Mouse (Mus musculus) hindbrain, postnatal 0 days (tissue): ENCODE results near the gene P2ry6. TPM values are rescaled to one million over a fixed set of nuclear protein-coding genes. Genes with fewer than 3 reads are reported as not detected.

ENCODE experiments used
- ATAC-seq: fragments of 200-750 bp; cut with Nextera tagmentation; 2 replicates; pipeline ENCODE4 v1.8.0; 2017; ENCODE audit warnings: mild to moderate bottlenecking, moderate TSS enrichment, moderate library complexity
- DNase-seq: peaks from one replicate; pipeline ENCODE4 v3.0.0-alpha.2; 2015; ENCODE audit warnings: low spot score
- H3K27ac ChIP-seq: fragments of 300-500 bp; sonication (generic); 2 replicates; pipeline ENCODE4 v1.5.1; 2014; ENCODE audit warnings: mild to moderate bottlenecking
- H3K27me3 ChIP-seq: fragments of 300-500 bp; sonication (generic); 2 replicates; pipeline ENCODE4 v1.6.1; 2014; ENCODE audit warnings: low read length, mixed read lengths; ENCODE audit not compliant: insufficient read depth
- H3K36me3 ChIP-seq: fragments of 300-500 bp; sonication (generic); 2 replicates; pipeline ENCODE4 v1.6.1; 2014; ENCODE audit warnings: low read length, mixed read lengths; ENCODE audit not compliant: insufficient read depth
- H3K4me1 ChIP-seq: fragments of 300-500 bp; sonication (generic); 2 replicates; pipeline ENCODE4 v1.6.1; 2014; ENCODE audit warnings: antibody characterized with exemption, low read length, mixed read lengths; ENCODE audit not compliant: insufficient read depth
- H3K4me2 ChIP-seq: fragments of 300-500 bp; sonication (generic); 2 replicates; pipeline ENCODE4 v1.6.1; 2014; ENCODE audit warnings: low read depth, mild to moderate bottlenecking, low read length, moderate library complexity, mixed read lengths
- H3K4me3 ChIP-seq: fragments of 300-500 bp; sonication (generic); 2 replicates; pipeline ENCODE4 v1.5.1; 2014; ENCODE audit warnings: low read length
- H3K9ac ChIP-seq: fragments of 300-500 bp; sonication (generic); replicated peaks from 2 replicates; pipeline ENCODE4 v1.6.1; 2014; ENCODE audit warnings: mild to moderate bottlenecking, low read length, moderate library complexity, mixed read lengths
- H3K9me3 ChIP-seq: fragments of 300-500 bp; sonication (generic); 2 replicates; pipeline ENCODE4 v1.6.1; 2016; ENCODE audit warnings: low read length, mixed read lengths
- CTCF ChIP-seq: IDR thresholded peaks from 2 replicates; pipeline ENCODE4 v1.5.1; 2016; ENCODE audit warnings: antibody characterized with exemption, control low read depth, low read depth
- WGBS: fragments of 180-500 bp; shearing (Covaris S2); extraction: QIAGEN DNeasy Blood & Tissue Kit; methylation state at CpG from one replicate; pipeline ENCODE4 v1.1.7; 2014; 5-methylcytosine and 5-hydroxymethylcytosine counted together
- polyA plus RNA-seq: library from polyadenylated mRNA; unstranded; fragments of >200 nt; fragmentation: Nextera tagmentation; extraction: Ambion mirVana; gene quantifications from 2 replicates; pipeline ENCODE4 v1.2.1, GENCODE M21; 2015
- total RNA-seq: library from RNA; depleted of rRNA; stranded (reverse); fragments of >200 nt; gene quantifications from 2 replicates; pipeline ENCODE4 v1.2.3, GENCODE M21; 2014

The P2ry6 gene
- total and polyA plus RNA-seq, 2 experiments from 2014 or later = 3.4 to 3.5 TPM

DNA sequence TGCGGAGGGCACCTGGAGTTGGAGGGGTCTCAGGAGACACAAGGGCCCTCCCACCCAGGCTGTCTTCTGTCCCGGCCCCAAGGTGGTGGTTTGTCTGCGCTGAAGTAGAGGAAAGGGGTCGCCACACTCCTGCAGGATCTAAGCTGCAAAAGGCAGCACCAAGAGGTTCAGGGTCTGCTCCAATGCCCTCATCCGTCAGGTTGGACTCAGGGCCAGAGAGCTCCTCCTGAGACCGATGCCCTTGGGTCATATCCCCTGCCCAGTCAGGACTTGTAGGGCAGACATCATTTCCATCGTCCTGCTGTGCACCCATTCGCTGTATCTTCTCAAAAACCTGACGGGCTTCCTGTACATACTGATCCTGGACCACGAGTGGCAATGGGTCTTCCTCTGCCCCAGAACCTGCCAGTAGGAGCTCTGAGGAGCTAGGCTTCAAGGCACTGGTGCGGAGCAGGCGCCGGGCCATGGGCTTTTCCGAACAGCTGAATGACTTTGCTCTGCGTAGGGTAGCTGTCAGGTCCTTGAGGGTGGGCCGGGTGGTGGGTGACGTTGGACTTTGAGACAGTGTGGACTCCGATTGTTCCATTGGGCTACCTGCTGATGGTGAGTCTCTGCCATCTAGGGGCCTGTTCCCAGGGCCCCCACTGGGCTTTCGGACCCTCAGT, 44.7 kb downstream of the P2ry6 start:
- H3K4me1 ChIP-seq = peaks cover 17% of the 10 kb centered on the region
- H3K9me3 ChIP-seq = no peaks in the 10 kb centered on the region
- TF ChIP-seq CTCF = no peak
- H3K9ac ChIP-seq = no peak overlapping the region
- ATAC-seq (no peak), DNase-seq (no peak)
- H3K27me3 ChIP-seq = peaks cover 10% of the 10 kb centered on the region
- H3K4me2 ChIP-seq = peak overlapping the region; percentile 85; the same call in 1 of the 2 replicates
- H3K36me3 ChIP-seq = no peaks in the 10 kb centered on the region
- H3K27ac ChIP-seq = no peak overlapping the region
- 82% methylated on average over 19 of the region's 19 CpGs for WGBS
- no peak overlapping the region for H3K4me3 ChIP-seq

DNA sequence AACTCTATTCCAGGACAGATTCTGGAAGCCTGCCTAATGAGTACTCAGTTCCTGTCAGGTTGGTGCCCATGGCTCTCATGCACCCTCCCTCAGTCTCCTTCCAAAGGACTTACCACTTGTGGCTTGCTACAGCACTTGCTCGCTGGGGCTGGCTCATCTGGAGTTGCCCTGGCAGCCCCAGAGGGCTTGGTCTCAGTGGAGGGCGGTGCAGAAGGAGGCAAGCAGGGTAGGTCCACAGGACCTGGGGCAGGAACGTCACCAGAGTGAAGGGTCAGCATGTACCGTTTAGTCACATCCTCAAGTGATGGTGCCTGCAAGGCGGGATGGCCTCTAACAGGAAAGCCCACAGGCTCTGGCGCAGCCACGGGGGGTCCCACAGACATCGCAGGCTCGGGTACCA, 46.0 kb downstream of the P2ry6 start:
- Histone ChIP-seq H3K4me3 (peak overlapping the region; percentile 14), H3K4me1 (peaks cover 17% of the 10 kb centered on the region), H3K9ac (no peak overlapping the region), H3K27me3 (peaks cover 4% of the 10 kb centered on the region; the same call in 1 of the 2 replicates), H3K4me2 (peak overlapping the region; percentile 45), H3K36me3 (no peaks in the 10 kb centered on the region), H3K9me3 (no peaks in the 10 kb centered on the region), H3K27ac (no peak overlapping the region)
- no peak for TF ChIP-seq CTCF
- ATAC-seq = no peak
- no peak for DNase-seq
- 60% methylated on average over 9 of the region's 9 CpGs for WGBS

DNA sequence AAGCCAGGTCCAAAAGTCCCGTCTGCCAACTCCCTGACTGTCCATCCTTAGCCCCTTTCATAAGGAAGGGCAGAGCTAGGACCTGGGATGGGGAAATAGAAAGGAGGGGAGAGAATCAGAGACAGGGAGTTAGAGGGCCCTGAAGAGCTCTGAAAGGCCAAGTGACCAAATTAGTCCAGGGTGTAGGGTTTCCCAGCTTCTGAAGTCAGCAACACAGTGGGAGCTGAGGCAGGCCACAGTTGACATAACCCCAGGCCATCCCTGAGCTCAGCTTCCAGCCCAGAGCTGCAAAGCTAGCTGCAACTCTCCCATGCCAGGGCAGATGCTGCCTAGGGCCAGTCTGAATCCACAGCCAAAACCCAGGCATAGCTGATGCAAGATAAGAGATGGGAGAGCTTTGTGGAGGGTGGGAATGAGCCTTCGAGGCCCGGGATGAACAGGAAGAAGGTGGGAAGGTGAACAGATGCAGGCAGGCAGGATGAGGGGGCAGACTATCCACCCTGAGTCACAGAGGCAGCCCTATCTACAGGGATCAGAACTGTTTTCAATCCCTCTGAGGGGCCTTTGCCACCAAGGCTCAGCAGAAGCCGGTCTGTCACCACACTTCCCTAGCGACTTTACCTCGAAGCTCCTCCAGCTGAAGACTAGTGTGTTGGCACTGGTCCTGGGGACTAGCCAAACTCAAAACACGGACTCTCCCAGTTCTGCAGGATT, 47.0 kb downstream of the P2ry6 start:
- peaks cover 21% of the 10 kb centered on the region for H3K4me1 ChIP-seq
- no peaks in the 10 kb centered on the region for H3K36me3 ChIP-seq
- ATAC-seq (no peak), DNase-seq (no peak)
- peaks cover 3% of the 10 kb centered on the region; the same call in 1 of the 2 replicates for H3K27me3 ChIP-seq
- WGBS = 26% methylated on average over 7 of the region's 7 CpGs
- H3K9me3 ChIP-seq = no peaks in the 10 kb centered on the region
- H3K27ac ChIP-seq = no peak overlapping the region
- peak overlapping the region; percentile 14 for H3K4me3 ChIP-seq
- no peak overlapping the region for H3K9ac ChIP-seq
- no peak for TF ChIP-seq CTCF
- peak overlapping the region; percentile 45 for H3K4me2 ChIP-seq

DNA sequence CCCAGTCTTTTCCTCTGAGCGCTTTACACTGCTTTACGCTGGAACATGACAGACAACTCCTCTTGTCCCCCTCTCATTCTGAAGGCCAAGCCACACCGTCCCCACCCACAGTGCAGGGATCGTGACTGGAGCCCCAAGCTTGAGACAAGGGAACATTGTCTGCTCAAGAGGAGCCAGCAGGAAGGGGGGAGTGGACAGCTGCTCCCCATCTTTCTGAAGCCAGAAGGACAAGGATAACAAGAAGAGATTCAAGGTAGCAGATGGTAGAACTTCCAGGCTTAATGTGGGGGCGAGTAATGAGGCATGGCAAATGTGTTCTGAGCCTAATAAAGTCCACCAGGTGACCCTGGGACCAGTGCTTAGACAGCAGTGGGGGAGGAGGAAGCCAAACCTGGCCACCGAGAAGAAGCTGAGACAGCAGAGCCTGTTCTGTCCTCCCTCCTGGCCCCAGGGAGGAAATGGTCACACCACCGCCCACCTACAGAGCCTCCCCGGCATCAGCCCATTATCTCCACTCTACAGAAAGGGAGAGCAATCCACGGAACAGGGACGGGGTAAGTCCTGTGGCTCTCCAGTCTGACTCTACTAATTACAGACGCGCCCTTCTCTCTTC, 48.0 kb downstream of the P2ry6 start:
- no peak for ATAC-seq
- Histone ChIP-seq H3K36me3 (no peaks in the 10 kb centered on the region), H3K9ac (no peak overlapping the region), H3K9me3 (no peaks in the 10 kb centered on the region), H3K27me3 (no peaks in the 10 kb centered on the region), H3K27ac (peak overlapping the region; percentile 15; the same call in 1 of the 2 replicates), H3K4me3 (peak overlapping the region; percentile 14), H3K4me1 (peaks cover 23% of the 10 kb centered on the region), H3K4me2 (peak overlapping the region; percentile 45)
- DNase-seq = no peak
- no peak for TF ChIP-seq CTCF
- WGBS = 29% methylated on average over 12 of the region's 12 CpGs

- no peak for DNase-seq
- Histone ChIP-seq H3K9ac (no peak overlapping the region), H3K9me3 (no peaks in the 10 kb centered on the region), H3K4me2 (peak overlapping the region; percentile 45; the same call in 1 of the 2 replicates), H3K27me3 (no peaks in the 10 kb centered on the region), H3K4me1 (peaks cover 23% of the 10 kb centered on the region), H3K36me3 (no peaks in the 10 kb centered on the region), H3K27ac (no peak overlapping the region), H3K4me3 (no peak overlapping the region)
- WGBS = 44% methylated on average over 10 of the region's 10 CpGs
- ATAC-seq = no peak
- TF ChIP-seq CTCF = no peak
Measured at GRCm38 (mm10) chr7:100924674-100925445, 49.6 kb downstream of the P2ry6 start.

DNA sequence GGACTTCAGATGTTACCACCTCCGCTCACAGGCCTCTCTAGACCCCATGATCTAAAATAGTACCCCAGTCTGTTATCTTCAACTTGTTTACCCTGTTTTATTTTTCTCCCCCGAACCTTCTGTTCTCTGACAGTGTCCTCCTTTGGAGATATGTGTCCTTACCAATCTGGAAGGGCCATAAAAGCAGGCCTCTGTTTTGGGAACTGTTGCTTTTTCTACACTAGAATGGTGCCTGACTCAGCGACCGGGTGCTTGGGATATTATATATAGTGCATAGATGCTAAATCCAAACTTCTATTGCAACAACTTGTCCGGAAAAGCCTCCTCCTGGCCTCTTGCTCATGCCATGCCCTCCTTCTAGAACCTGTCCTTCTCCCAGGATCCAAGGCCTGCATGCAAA, 50.2 kb downstream of the P2ry6 start:
- peaks cover 23% of the 10 kb centered on the region for H3K4me1 ChIP-seq
- TF ChIP-seq CTCF = no peak

More for the DNA sequence above, 50.2 kb downstream of the P2ry6 start:
- H3K4me3 ChIP-seq = no peak overlapping the region
- no peak overlapping the region for H3K27ac ChIP-seq
- no peak overlapping the region for H3K4me2 ChIP-seq
- 86% methylated on average over 5 of the region's 5 CpGs for WGBS
- DNase-seq (no peak), ATAC-seq (no peak)
- no peaks in the 10 kb centered on the region for H3K9me3 ChIP-seq
- no peaks in the 10 kb centered on the region for H3K36me3 ChIP-seq
- H3K9ac ChIP-seq = no peak overlapping the region
- no peaks in the 10 kb centered on the region for H3K27me3 ChIP-seq
